ENCODE assay signal across 22 mouse cellular contexts in genomic region chr6:114972988-114973387, GRCm38 (mm10).
"Had no signal": no experiment of that assay in that cellular context is flagged by ENCODE, and none has a peak within 500 bp of the region (broad histone marks: within the 10 kb centered on the region; RNA-seq: fewer than 3 reads in every experiment).

No protein-coding gene starts in this region.

- DNase-seq: layer of hippocampus, postnatal 36 days; left cerebral cortex, postnatal 4 days; liver, postnatal 0 days; lung, embryonic 14.5 days; right cerebral cortex, adult 18-20 months; right cerebral cortex, postnatal 14 days; right cerebral cortex, postnatal 4 days; thymus, postnatal 25 days had no signal

- H3K4me2 ChIP-seq: hindbrain, embryonic 15.5 days; limb, embryonic 12.5 days; limb, embryonic 15.5 days; liver, embryonic 11.5 days; lung, embryonic 14.5 days; midbrain, embryonic 12.5 days; midbrain, embryonic 15.5 days; neural tube, embryonic 12.5 days; neural tube, embryonic 15.5 days had no signal

- ATAC-seq: intestine, postnatal 0 days; liver, postnatal 0 days; lung, postnatal 0 days; midbrain, embryonic 15.5 days had no signal

- H3K27ac ChIP-seq: hindbrain, embryonic 15.5 days; left cerebral cortex, adult 2 months; limb, embryonic 12.5 days; limb, embryonic 15.5 days; liver, embryonic 14.5 days; macrophage; midbrain, embryonic 12.5 days; midbrain, embryonic 15.5 days; neural tube, embryonic 12.5 days; neural tube, embryonic 15.5 days; stomach, postnatal 0 days had no signal

- H3K4me3 ChIP-seq: hindbrain, embryonic 15.5 days; left cerebral cortex, adult 2 months; limb, embryonic 12.5 days; limb, embryonic 15.5 days; midbrain, embryonic 12.5 days; midbrain, embryonic 15.5 days; neural tube, embryonic 12.5 days; neural tube, embryonic 15.5 days had no signal

- H3K27me3 ChIP-seq: hindbrain, embryonic 15.5 days; limb, embryonic 12.5 days; limb, embryonic 15.5 days; neural tube, embryonic 15.5 days had no signal

- H3K9me3 ChIP-seq: hindbrain, embryonic 15.5 days; limb, embryonic 12.5 days; limb, embryonic 15.5 days; midbrain, embryonic 12.5 days; midbrain, embryonic 15.5 days; neural tube, embryonic 12.5 days; neural tube, embryonic 15.5 days had no signal

- H3K36me3 ChIP-seq: hindbrain, embryonic 15.5 days; limb, embryonic 12.5 days; limb, embryonic 15.5 days; midbrain, embryonic 12.5 days; midbrain, embryonic 15.5 days; neural tube, embryonic 12.5 days; neural tube, embryonic 15.5 days had no signal

- H3K9ac ChIP-seq: hindbrain, embryonic 15.5 days; limb, embryonic 12.5 days; limb, embryonic 15.5 days; liver, embryonic 14.5 days; liver, postnatal 0 days; lung, embryonic 14.5 days; midbrain, embryonic 12.5 days; midbrain, embryonic 15.5 days; neural tube, embryonic 12.5 days; neural tube, embryonic 15.5 days had no signal
